Mouse (Mus musculus) liver, adult 2 months (tissue): Measurements from ENCODE around the gene Sec24c.

Source experiments
- CTCF ChIP-seq: fragments of 200-500 bp; IDR thresholded peaks from 2 replicates; pipeline ENCODE4 v1.5.1; 2011; ENCODE audit warnings: low read depth, low read length, control low read depth
- POLR2A ChIP-seq: fragments of 200-500 bp; IDR thresholded peaks from 2 replicates; pipeline ENCODE4 v1.6.1; 2011; ENCODE audit warnings: low read length, control low read depth; ENCODE audit not compliant: insufficient read depth; ENCODE audit errors: extremely low read depth

DNA sequence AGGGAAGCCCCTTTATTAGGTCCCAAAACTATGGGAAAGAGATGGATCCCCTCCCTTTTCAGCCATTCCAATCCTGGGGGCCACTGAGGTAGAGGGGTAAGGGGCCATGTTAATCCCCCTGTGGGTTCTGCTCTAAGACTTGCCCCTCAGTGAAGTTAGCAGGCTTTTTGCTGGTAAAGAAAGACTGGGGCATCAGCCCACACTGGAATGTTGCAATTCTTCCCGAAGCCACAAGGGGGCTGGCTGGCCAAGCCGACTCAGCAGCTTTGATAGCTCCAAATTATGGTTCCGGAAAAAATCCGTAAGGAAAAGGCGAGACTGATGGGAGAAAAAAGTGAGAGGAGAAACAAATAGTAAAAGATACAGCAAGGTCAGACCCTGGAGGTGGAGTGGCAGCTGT lies 49.9 kb downstream of the Sec24c start:
- no peak for TF ChIP-seq POLR2A
- TF ChIP-seq CTCF: peak; percentile 86
